Mouse (Mus musculus) layer of hippocampus, adult 18-20 months (tissue): Measurements from ENCODE around the gene Olfr1042. TPM values are rescaled to one million over a fixed set of nuclear protein-coding genes. Genes with fewer than 3 reads are reported as not detected.
"Not testable (repeated sequence)": the region's sequence is repeated elsewhere in the genome, so short reads cannot be mapped to it uniquely, and the experiment has no call there.

ENCODE experiments used
- DNase-seq, 2 experiments: peaks; one replicate each; pipeline ENCODE4 v3.0.0; 2022; ENCODE audit warnings: low spot score in 2 of 2
- long read RNA-seq: library from polyadenylated mRNA; stranded (forward); transcript quantifications from one replicate; pipeline ENCODE4 v2.0.0, GENCODE M21; 2021
- total RNA-seq, 2 experiments: library from RNA; stranded (reverse); gene quantifications; 2 replicates each; pipeline ENCODE4 v1.2.3; 2021

Olfr1042 gene
- total RNA-seq: not detected
- long read RNA-seq: 0 reads

DNA sequence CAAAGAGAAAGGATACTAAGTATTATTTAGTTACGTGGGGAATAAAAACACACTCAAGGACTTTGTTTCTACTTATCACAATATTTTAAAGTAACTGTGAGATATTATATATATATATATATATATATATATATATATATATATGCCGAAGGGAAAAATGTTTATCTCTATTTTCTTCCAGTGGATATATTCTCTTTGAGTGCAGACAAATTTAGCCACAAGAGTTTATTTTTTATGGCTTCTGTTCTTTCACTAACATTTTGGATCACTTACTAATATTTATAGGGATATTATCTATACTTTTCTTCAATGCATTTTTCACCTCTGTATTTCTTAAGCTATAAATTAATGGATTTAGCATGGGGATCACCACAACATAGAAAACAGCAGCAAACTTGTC, at the start of gene Olfr1042:
TSS of gene Olfr1042 (minus strand) at position 101 of the 400 bp plus-strand sequence.
- DNase-seq: no peak

DNA sequence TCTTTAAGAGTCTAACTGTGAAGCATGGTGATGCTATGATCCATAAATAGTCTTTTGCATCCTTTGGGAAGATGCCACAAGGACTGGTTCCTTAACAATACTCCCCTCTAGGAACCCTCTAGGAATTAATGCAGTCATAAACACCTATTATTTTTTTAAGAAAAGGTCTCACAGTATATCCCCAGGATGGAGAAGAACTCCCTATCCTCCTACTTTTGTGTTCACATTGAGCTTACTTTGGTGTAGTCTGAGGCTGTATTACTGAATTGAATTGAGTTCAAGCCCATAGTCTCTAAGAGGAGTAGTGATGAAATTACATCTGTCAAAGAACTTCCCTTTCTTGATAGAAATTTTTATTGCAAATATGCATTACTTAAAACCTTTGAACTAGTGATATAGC, 41.3 kb upstream of the Olfr1042 start, which contains the start of gene Olfr1045:
TSS of gene Olfr1045 (minus strand) at position 101 of the 400 bp plus-strand sequence.
- no peak for DNase-seq

DNA sequence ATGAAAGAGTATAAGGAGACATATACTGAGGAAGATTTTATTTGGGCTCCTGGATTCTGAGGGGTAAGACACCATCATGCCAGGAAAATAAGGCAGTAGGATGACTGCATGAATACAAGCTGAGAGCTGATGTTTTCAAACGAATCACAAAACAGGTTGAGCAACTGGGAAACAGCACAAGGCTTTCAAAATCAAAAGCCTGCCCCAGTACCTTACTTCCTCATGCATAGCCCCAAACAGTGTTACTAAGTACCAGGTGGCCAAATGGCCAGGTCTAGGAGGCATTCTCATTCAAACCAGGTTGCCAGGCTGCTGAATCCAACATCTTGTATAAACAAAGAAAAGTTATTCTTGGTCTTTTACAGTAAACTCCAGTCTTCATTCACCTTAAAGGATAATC, 34.2 kb upstream of the Olfr1042 start:
- DNase-seq: no peak

DNA sequence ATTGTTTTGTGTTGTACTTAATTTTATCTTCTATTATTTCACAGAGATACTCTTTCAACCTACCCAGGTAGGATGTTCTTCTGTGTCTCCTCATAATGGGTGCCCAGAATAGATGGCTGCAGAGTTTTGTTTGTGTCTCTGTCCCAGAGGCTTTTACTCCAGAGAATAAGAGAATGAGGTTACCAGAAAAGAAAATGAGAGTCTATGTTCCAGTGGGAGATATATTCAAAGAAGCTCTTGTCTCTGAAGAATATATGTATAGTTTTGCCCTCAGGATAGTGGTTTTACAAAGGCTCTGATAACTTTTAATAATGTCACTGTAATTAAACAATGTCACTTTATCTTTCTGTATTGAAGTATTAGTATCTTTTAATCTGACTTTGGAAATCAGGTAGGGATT, 23.9 kb upstream of the Olfr1042 start, which contains the start of gene Olfr52:
TSS of gene Olfr52 (minus strand) at position 101 of the 400 bp plus-strand sequence.
- DNase-seq: no peak

DNA sequence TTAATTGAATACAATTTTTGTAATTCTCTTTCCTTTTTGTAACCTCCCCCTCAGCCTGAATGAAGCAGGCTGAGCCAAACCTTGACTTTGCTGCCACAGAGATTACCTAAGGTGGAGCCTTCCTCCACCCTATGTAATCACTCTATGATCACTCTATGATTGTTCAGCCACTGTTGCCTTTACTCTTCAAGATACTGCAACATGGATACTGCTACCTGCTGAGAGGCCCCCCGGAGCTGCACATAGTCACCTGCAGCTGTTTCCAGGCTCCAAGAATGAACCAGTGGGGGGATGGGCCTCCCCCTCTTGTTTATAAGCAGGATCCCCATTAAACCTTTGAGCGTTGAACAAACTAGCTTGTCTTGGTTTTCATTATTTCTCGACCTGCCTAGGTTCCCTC, 18.3 kb upstream of the Olfr1042 start:
- DNase-seq: no peak

DNA sequence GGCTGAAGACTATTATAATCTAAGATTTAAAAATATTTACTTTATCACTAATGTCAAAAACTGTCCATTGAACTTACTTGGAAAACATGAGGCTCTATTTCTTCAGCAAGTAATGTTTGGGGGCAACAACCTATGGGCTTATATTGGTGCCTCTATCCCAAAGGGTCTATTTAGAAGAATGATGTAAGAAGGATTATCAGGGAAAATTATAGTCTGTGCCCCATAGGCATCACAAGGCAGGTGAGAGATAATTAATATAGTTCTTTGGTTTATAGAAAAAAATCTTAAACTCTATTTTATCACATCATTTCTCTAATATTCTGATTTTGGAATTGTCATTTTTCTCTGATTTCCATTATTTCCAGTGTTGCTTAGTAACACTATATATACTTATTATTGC, 16.1 kb upstream of the Olfr1042 start, which contains the start of gene Olfr1044:
TSS of gene Olfr1044 (minus strand) at position 101 of the 400 bp plus-strand sequence.
- DNase-seq: no peak

DNA sequence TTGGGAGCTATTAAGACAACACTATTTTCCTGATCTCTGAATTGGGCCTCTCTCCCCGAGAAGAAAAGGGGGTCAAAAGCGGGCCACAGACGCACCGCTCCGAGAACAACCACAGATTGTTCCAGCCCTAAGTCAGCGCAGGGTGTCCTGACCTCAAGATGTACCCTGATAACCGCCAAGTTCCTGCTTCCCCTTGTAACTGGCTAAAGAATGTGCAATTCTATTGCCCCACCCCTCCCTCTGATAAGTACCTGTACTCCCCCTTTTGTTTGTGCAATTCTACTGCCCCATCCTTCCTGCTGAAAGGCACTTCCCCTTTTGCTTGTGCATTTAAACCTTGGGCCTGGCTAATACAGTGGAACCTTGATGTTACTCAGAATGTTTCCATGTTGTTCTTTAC, 13.8 kb upstream of the Olfr1042 start:
- DNase-seq: not testable (repeated sequence)

DNA sequence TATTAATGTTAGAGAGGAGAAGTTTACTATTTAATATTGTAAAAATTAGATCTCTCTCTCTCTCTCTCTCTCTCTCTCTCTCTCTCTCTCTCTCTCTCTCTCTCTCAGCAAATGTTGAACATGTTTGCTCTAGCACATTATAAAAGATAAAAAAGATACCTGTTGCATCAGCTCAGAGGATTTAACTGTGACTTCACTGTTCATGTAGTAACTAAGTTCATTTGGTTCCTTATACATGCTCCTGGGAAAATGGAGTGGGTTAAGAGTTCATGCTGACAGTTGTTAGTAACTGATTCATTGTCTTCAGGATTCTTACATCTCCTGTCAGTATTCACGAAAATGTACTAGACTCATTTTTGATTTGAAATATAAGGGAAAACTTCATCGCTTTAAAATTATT, 5.8 kb upstream of the Olfr1042 start, which contains the start of gene Olfr1043:
TSS of gene Olfr1043 (minus strand) at position 101 of the 400 bp plus-strand sequence.
- no peak for DNase-seq

DNA sequence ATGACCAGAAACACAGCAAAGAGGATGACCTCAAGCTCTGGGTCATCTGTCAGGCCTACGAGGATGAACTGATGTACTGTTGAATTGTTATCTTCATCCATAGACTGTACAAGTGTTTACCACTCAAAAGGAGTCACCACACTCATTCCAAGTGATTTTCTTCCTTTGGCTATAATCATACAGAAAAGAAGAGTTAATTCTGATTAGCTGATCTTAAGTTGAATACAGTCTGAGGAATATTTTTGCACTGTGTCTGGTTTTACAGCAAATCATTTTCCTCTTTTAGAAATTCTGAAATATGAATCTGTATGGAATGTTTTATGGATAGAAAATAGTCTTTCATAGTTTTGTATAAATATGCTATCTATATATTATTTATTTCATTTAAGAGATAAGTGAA, 15.0 kb downstream of the Olfr1042 start, which contains the start of gene Olfr1040:
TSS of gene Olfr1040 (minus strand) at position 101 of the 400 bp plus-strand sequence.
- no peak for DNase-seq

DNA sequence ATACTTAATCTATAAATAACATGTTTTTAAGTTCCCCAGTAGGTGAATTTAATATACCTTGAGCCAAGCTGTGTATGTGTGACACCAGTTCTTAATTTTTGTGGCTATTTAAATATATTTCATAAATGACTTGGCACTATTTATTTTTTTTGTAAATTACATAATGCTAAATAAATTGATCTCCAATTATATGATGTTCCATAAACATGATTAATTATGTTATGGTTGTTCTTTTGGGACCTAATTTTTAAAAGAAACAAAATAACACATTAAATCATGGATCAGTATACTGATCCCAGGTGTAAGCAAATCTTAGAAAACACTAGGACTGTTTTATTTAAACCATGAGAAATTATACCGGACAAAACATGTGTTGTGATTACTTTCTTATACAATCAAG, 25.8 kb downstream of the Olfr1042 start, which contains the start of gene Olfr1039:
TSS of gene Olfr1039 (minus strand) at position 101 of the 400 bp plus-strand sequence.
- no peak for DNase-seq

Other genes with a start within 250 kb of the Olfr1042 start
- gene Olfr1025-ps1, start 246.6 kb downstream of the Olfr1042 start, total RNA-seq: not detected
- gene Olfr1026, start 240.3 kb downstream of the Olfr1042 start, total RNA-seq: not detected
- gene Olfr1028, start 211.4 kb downstream of the Olfr1042 start, total RNA-seq: not detected
- not detected for gene Olfr1029, start 187.9 kb downstream of the Olfr1042 start, total RNA-seq
- gene Olfr1030, start 182.6 kb downstream of the Olfr1042 start, total RNA-seq: not detected
- gene Olfr1031, start 171.5 kb downstream of the Olfr1042 start, total RNA-seq: not detected
- not detected for gene Olfr1032, start 156.3 kb downstream of the Olfr1042 start, total RNA-seq
- gene Olfr1033, start 141.2 kb downstream of the Olfr1042 start, total RNA-seq: not detected
- not detected for gene Olfr1034, start 116.0 kb downstream of the Olfr1042 start, total RNA-seq
- gene Olfr1036, start 87.8 kb downstream of the Olfr1042 start, total RNA-seq: not detected
- not detected for gene Olfr1037, start 74.5 kb downstream of the Olfr1042 start, total RNA-seq
- gene Olfr1039, start 25.9 kb downstream of the Olfr1042 start, total RNA-seq: not detected
- gene Olfr1040, start 15.1 kb downstream of the Olfr1042 start, total RNA-seq: not detected
- not detected for gene Olfr1043, start 5.7 kb upstream of the Olfr1042 start, total RNA-seq
- not detected for gene Olfr1044, start 16.0 kb upstream of the Olfr1042 start, total RNA-seq
- gene Olfr52, start 23.8 kb upstream of the Olfr1042 start, total RNA-seq: not detected
- not detected for gene Olfr1045, start 41.2 kb upstream of the Olfr1042 start, total RNA-seq
- gene Olfr1046, start 57.5 kb upstream of the Olfr1042 start, total RNA-seq: not detected
- not detected for gene Olfr1047, start 69.6 kb upstream of the Olfr1042 start, total RNA-seq
- gene Olfr1048, start 78.5 kb upstream of the Olfr1042 start, total RNA-seq: not detected
- not detected for gene Olfr1049, start 96.5 kb upstream of the Olfr1042 start, total RNA-seq
- gene Olfr1051, start 117.2 kb upstream of the Olfr1042 start, total RNA-seq: not detected
- not detected for gene Olfr1052, start 130.6 kb upstream of the Olfr1042 start, total RNA-seq
- gene Olfr1053, start 153.4 kb upstream of the Olfr1042 start, total RNA-seq: not detected
- gene Olfr1054, start 173.6 kb upstream of the Olfr1042 start, total RNA-seq: not detected
- gene Olfr1055, start 188.4 kb upstream of the Olfr1042 start, total RNA-seq: not detected
- gene Olfr1056, start 200.6 kb upstream of the Olfr1042 start, total RNA-seq: not detected
- gene Olfr1057, start 216.6 kb upstream of the Olfr1042 start, total RNA-seq: not detected
- not detected for gene Olfr1058, start 226.7 kb upstream of the Olfr1042 start, total RNA-seq